Mouse (Mus musculus) frontal cortex, adult 2 months (tissue): Measurements from ENCODE around the gene Shroom1. TPM values are rescaled to one million over a fixed set of nuclear protein-coding genes. Genes with fewer than 3 reads are reported as not detected.

Source experiments
- DNase-seq, 2 experiments: peaks; one replicate each; pipeline ENCODE4 v3.0.0; 2022; ENCODE audit warnings: low spot score in 1 of 2; ENCODE audit errors: extremely low spot score in 1 of 2
- polyA plus RNA-seq: library from polyadenylated mRNA; depleted of rRNA; stranded (reverse); fragments of >200 nt; gene quantifications from 2 replicates; pipeline ENCODE4 v1.2.3, GENCODE M21; 2012

Shroom1 gene
- polyA plus RNA-seq, 1 experiment = 8.1 TPM

- no peak for DNase-seq
These were observed 21.6 kb downstream of the Shroom1 start for GRCm38 (mm10) chr11:53478383-53479170.

DNA sequence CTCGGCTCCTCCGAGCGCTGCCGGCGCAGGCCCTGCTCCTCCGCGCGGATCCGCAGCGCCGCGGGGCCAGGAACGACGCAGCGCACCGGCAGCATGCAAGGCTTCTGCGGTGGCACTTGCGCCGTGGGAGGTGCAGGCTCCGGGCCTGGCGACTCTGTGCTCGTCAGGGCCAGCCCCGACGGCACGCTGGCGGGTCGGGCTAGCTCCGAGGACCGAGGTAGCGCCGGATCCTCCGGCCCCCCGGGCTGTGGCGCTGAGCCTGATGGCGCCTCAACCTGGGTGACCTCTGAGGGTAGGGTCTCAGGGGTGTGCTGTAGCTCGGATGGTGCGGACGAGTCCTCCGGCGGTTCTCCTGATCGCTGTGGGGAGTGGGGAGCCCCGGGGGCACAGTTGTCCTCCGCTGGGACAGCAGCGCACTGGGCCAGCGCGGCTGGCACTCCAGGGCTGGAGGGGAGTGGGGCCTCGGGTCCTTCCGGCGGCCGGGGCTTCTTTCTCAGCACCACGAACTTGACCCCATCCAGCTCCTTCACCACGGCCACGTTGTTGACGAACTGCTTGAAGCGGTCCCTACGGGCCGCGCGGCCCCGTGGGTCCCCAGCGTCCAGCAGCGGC is 22.3 kb downstream of the Shroom1 start:
- DNase-seq = peak in 1 of 2 experiments; percentile 48

- DNase-seq = peak in 1 of 2 experiments; percentile 84
These were observed 22.8 kb downstream of the Shroom1 start, which contains the start of the genes Gm9945 and Sowaha for GRCm38 (mm10) chr11:53479783-53480301. TSS of gene Gm9945 (plus strand) at chr11:53480166. TSS of gene Sowaha (minus strand) at chr11:53480274.

DNA sequence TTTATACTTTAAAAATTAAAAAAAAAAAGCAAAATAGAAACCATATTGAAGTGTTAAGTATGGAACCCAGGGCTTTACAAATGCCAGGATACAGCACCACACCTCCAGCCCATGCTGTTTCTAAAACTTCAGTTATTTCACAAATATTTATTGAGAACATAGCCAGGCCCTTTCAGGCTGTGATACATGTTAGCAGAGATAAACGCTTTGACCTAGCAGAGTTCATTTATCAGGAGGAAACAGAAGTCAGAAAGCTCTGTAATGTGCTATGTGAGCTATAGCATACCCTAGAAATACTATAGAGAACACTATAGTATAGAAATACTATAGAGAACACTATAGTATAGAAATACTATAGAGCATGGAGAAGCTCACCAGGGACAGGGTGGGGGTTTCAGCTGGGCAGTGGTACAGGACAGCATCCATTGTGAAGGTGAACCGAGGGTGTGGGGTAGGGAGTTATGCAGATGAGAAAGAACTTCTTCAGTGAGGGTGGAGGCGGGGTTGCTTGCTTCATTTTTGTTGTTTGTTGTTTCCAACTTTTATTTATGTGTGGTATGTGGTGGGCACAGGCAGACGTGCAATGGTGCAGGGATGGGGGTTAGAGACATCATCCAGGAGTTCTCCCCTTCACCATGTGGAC is 24.2 kb downstream of the Shroom1 start:
- DNase-seq = no peak

- no peak for DNase-seq
These were observed 26.3 kb downstream of the Shroom1 start for GRCm38 (mm10) chr11:53483159-53483891.

- no peak for DNase-seq
These were observed 28.7 kb downstream of the Shroom1 start for GRCm38 (mm10) chr11:53485719-53486118.

GRCm38 (mm10) chr11:53486351-53486750 is 29.3 kb downstream of the Shroom1 start:
- DNase-seq = no peak

- no peak for DNase-seq
These were observed 30.0 kb downstream of the Shroom1 start for GRCm38 (mm10) chr11:53486822-53487594.

GRCm38 (mm10) chr11:53489007-53489406 is 32.0 kb downstream of the Shroom1 start:
- DNase-seq = no peak

DNA sequence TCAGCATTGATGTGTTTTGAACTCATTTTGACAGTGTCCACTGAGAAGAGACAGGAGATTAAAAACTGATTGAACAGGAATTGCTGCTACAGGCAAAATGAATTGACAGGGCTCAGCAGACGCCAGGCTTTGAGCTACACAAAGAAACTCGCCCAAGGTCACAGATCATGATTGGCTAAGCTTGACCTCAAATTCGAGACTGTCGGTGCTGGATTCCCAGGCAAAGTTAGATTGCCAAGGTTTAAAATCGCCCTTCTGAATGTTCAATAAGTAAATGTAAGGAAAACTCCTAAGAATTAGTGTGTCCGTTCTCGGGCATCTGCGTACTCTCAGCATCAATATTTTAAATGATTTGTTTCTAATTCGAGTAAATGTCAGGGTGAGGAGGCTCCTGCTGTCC is 32.4 kb downstream of the Shroom1 start:
- no peak for DNase-seq

DNA sequence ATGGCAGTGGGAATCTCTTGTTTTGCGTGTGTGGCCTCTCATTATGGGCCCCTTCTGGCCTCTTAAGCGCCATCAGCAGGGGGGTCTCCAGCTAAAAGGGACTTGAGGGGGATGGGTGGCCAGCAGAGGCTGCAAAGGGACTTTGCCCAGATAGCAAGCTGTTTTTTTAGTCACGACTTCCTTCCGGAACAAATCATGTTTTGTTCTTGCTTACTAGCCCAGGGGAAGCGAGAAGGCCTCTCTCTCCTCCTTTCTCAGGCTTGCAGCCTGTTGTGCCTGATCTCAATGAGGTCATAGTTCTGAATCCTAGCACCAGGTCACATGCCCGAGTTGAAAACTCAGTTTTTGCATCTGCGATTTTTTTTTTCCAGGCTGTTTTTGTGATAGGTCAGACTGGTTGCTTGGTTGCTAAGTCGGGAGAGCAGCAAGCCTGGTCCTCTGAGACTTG is 35.0 kb downstream of the Shroom1 start:
- no peak for DNase-seq

- no peak for DNase-seq
These were observed 36.4 kb downstream of the Shroom1 start for GRCm38 (mm10) chr11:53493243-53493955.

DNA sequence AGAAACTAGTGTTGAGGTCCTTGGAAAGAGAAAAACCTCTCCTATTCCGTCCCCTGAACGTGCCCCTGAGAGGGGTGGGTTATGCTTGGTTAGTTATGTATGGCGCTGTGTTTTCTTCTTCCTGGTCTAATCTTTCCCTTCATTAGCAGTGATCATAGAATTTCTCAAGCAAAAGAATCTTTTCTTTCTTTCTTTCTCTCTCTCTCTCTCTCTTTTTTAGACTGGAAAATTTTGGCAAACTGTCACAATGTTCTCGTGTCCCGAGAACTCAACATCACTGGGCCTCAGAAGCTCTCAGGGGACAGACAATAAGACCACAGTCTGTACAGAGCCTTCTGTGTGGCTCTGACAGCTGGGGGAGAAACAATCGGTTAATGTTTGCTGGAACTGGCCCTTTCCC is 38.4 kb downstream of the Shroom1 start:
- DNase-seq = no peak

DNA sequence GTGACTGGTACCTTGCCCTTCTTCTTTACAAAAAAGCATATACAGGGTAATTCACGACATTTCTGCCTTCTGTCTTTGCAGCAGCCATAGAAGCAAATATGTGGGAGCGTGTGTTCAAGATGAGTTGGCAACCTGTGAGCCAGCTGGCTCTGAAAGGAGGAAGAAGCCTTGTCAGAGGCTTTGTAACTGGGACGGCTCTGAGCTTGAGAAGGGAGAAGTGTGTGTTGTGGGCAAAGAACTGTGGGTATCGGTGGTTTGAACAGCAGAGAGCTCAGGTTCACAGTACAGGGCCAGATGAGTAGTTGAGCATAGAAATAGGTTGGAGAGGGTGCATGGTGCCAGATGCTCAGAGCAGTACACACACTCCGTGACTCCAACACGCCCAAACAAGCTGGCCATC is 39.9 kb downstream of the Shroom1 start:
- DNase-seq = peak in 1 of 2 experiments; percentile 74

- DNase-seq = no peak
These were observed 43.6 kb downstream of the Shroom1 start for GRCm38 (mm10) chr11:53500569-53500968.

- DNase-seq = peak in 1 of 2 experiments; percentile 72
These were observed 45.2 kb downstream of the Shroom1 start for GRCm38 (mm10) chr11:53502039-53502765.

DNA sequence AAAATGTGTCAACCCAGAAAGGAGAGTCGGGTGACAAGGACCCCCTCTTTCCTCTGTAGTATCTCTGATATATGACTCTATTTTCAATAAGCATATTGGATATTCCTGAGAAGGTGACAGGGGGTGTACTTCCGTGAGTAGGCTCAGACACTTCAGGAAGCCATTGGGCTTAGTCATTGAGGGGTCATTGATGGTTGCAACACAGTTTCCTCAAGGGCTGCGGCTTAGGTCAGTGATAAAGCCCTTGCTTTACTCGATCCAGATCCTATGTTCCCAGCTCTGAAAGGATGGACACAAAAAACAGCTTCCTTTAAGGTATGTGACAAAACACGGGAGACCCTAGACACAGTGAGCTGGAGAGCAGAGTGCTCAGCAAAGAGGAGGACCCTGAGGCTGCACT is 46.7 kb downstream of the Shroom1 start:
- DNase-seq = no peak

GRCm38 (mm10) chr11:53504376-53504775 is 47.4 kb downstream of the Shroom1 start:
- DNase-seq = no peak
